ENCODE assay signal across 25 mouse cellular contexts in the genomic region with DNA sequence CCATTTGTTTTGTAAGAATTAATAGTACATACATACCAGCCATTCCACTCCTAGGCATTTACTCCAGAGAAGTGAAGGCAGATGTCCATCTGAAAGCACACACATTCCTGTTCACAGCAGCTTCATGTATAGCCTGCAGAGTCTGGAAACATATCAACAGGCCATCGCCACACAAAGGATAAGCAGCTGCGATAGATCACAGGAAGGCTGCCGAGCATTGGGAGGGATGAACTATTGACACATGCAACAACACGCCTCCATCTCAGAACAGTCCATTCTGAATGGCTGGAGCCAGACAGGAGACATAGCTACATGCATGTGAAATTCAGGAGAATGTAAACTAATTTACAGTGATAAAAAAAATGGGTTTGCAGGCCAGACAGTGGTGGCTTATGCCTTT.
"Had no signal": no experiment of that assay in that cellular context is flagged by ENCODE, and none has a peak within 500 bp of the region (broad histone marks: within the 10 kb centered on the region; RNA-seq: fewer than 3 reads in every experiment).

No protein-coding gene starts in this region.

- H3K4me3 ChIP-seq: forebrain, embryonic 15.5 days; heart, adult 2 months; heart, embryonic 13.5 days; heart, embryonic 15.5 days; hindbrain, embryonic 13.5 days; hindbrain, embryonic 15.5 days; kidney, embryonic 15.5 days; limb, embryonic 13.5 days; limb, embryonic 15.5 days had no signal

- DNase-seq: forebrain, postnatal 0 days; gastrocnemius, postnatal 14 days; gastrocnemius, postnatal 36 days; heart, adult 11 months; heart, adult 2 months; heart, postnatal 14 days; heart, postnatal 36 days; kidney, adult 11 months; kidney, adult 2 months; kidney, adult 9 months; kidney, postnatal 10 days; layer of hippocampus, adult 9-11 months; layer of hippocampus, postnatal 36 days; left cerebral cortex, postnatal 4 days had no signal

- H3K27ac ChIP-seq: forebrain, embryonic 15.5 days; heart, adult 2 months; heart, embryonic 13.5 days; heart, embryonic 15.5 days; hindbrain, embryonic 13.5 days; hindbrain, embryonic 15.5 days; hindbrain, postnatal 0 days; kidney, embryonic 15.5 days; limb, embryonic 13.5 days; limb, embryonic 15.5 days had no signal

- H3K4me1 ChIP-seq: forebrain, embryonic 15.5 days; heart, embryonic 13.5 days; heart, embryonic 15.5 days; hindbrain, embryonic 13.5 days; hindbrain, embryonic 15.5 days; kidney, embryonic 15.5 days; limb, embryonic 13.5 days; limb, embryonic 15.5 days had no signal

- H3K9ac ChIP-seq: forebrain, embryonic 15.5 days; forebrain, postnatal 0 days; heart, embryonic 13.5 days; heart, embryonic 15.5 days; hindbrain, embryonic 13.5 days; hindbrain, embryonic 15.5 days; kidney, embryonic 15.5 days; limb, embryonic 13.5 days; limb, embryonic 15.5 days had no signal

- H3K36me3 ChIP-seq: forebrain, embryonic 15.5 days; heart, embryonic 13.5 days; heart, embryonic 15.5 days; hindbrain, embryonic 13.5 days; hindbrain, embryonic 15.5 days; kidney, embryonic 15.5 days; limb, embryonic 13.5 days; limb, embryonic 15.5 days had no signal

- H3K27me3 ChIP-seq: forebrain, embryonic 15.5 days; heart, embryonic 13.5 days; heart, embryonic 15.5 days; hindbrain, embryonic 13.5 days; hindbrain, embryonic 15.5 days; kidney, embryonic 15.5 days; limb, embryonic 13.5 days; limb, embryonic 15.5 days had no signal

- ATAC-seq: forebrain, embryonic 15.5 days; forebrain, postnatal 0 days; hindbrain, postnatal 0 days; intestine, embryonic 16.5 days had no signal

- H3K9me3 ChIP-seq: forebrain, embryonic 15.5 days; hindbrain, embryonic 15.5 days; kidney, embryonic 15.5 days; limb, embryonic 15.5 days had no signal

- H3K4me2 ChIP-seq: forebrain, embryonic 15.5 days; heart, embryonic 11.5 days; heart, embryonic 13.5 days; heart, embryonic 15.5 days; hindbrain, embryonic 13.5 days; hindbrain, embryonic 15.5 days; kidney, embryonic 15.5 days; limb, embryonic 13.5 days; limb, embryonic 15.5 days had no signal
